Mouse (Mus musculus) liver, embryonic 14.5 days (tissue): ENCODE results near the gene Ntsr1.

Source experiments
- CTCF ChIP-seq: IDR thresholded peaks from 2 replicates; pipeline ENCODE4 v1.5.1; 2016; ENCODE audit warnings: antibody characterized with exemption, low read depth, control low read depth
- EP300 ChIP-seq: IDR thresholded peaks from 2 replicates; pipeline ENCODE4 v1.6.1; 2016; ENCODE audit warnings: antibody characterized with exemption, low read depth

GRCm38 (mm10) chr2:180484882-180485281, 14.9 kb upstream of the Ntsr1 start:
- TF ChIP-seq CTCF, result no peak
- no peak for TF ChIP-seq EP300
